Mouse (Mus musculus) embryonic facial prominence, embryonic 15.5 days (tissue): ENCODE measurements around the gene Golt1a. TPM values are rescaled to one million over a fixed set of nuclear protein-coding genes. Genes with fewer than 3 reads are reported as not detected.
"Not testable (repeated sequence)": the region's sequence is repeated elsewhere in the genome, so short reads cannot be mapped to it uniquely, and the experiment has no call there.

Experiments used
- ATAC-seq: fragments of 200-750 bp; cut with Nextera tagmentation; 2 replicates; pipeline ENCODE4 v1.8.0; 2017; ENCODE audit warnings: low read depth, moderate TSS enrichment; ENCODE audit not compliant: insufficient number of reproducible peaks, low FRiP score, low TSS enrichment
- H3K27ac ChIP-seq: fragments of 300-500 bp; sonication (generic); replicated peaks from 2 replicates; pipeline ENCODE4 v1.5.1; 2015; ENCODE audit warnings: mild to moderate bottlenecking, inconsistent platforms
- H3K27me3 ChIP-seq: fragments of 300-500 bp; sonication (generic); 2 replicates; pipeline ENCODE4 v1.6.1; 2015; ENCODE audit warnings: inconsistent platforms
- H3K36me3 ChIP-seq: fragments of 300-500 bp; sonication (generic); 2 replicates; pipeline ENCODE4 v1.6.1; 2015; ENCODE audit warnings: mild to moderate bottlenecking, inconsistent platforms
- H3K4me1 ChIP-seq: fragments of 300-500 bp; sonication (generic); 2 replicates; pipeline ENCODE4 v1.6.1; 2015; ENCODE audit warnings: inconsistent platforms
- H3K4me2 ChIP-seq: fragments of 300-500 bp; sonication (generic); replicated peaks from 2 replicates; pipeline ENCODE4 v1.6.1; 2015; ENCODE audit warnings: mild to moderate bottlenecking, inconsistent platforms
- H3K4me3 ChIP-seq: fragments of 300-500 bp; sonication (generic); replicated peaks from 2 replicates; pipeline ENCODE4 v1.5.1; 2015; ENCODE audit warnings: mild to moderate bottlenecking, inconsistent platforms
- H3K9ac ChIP-seq: fragments of 300-500 bp; sonication (generic); 2 replicates; pipeline ENCODE4 v1.6.1; 2015; ENCODE audit warnings: inconsistent platforms
- H3K9me3 ChIP-seq: fragments of 300-500 bp; sonication (generic); replicated peaks from 2 replicates; pipeline ENCODE4 v1.6.1; 2016; ENCODE audit warnings: inconsistent platforms
- whole genome bisulfite sequencing: fragments of 180-500 bp; shearing (Covaris S2); methylation state at CpG from one replicate; pipeline ENCODE4 v1.1.7; 2015; 5-methylcytosine and 5-hydroxymethylcytosine counted together
- polyA plus RNA-seq: library from polyadenylated mRNA; unstranded; fragments of >200 nt; fragmentation: Nextera tagmentation; extraction: Ambion mirVana; gene quantifications from 2 replicates; pipeline ENCODE4 v1.2.1, GENCODE M21; 2015

Golt1a gene
- polyA plus RNA-seq, 1 experiment from 2014 or later = 0.48 TPM

DNA sequence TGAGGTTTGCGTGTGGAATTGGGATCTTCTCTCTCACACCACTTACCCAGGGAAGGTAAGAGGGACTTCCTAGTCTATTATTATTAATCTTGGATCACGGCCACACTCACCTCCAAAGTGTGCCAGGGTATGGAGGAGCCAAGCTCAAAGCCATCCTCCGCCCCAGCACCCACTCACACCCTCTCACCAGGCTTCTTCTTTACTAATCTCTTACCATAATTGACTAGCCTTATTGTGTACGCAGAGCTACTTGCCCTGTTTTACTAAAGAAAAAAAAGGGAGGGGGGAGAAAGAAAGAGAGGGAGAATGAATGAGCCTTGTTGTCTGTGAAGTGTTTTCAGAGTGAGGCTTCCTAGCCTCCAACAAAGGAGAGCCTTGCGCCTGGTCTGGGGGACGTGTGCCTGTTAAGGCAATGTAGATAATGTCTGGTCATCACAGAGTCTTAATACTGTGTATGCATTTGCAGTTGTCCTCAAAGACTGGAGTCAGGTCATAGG lies 18.7 kb downstream of the Golt1a start:
- Histone ChIP-seq H3K27ac (no peak overlapping the region), H3K36me3 (no peaks in the 10 kb centered on the region), H3K9ac (no peak overlapping the region), H3K27me3 (peaks cover 38% of the 10 kb centered on the region), H3K9me3 (no peaks in the 10 kb centered on the region), H3K4me3 (no peak overlapping the region), H3K4me1 (peaks cover 8% of the 10 kb centered on the region; the same call in 1 of the 2 replicates), H3K4me2 (no peak overlapping the region)
- ATAC-seq = no peak
- 63% methylated on average over 6 of the region's 6 CpGs for WGBS

DNA sequence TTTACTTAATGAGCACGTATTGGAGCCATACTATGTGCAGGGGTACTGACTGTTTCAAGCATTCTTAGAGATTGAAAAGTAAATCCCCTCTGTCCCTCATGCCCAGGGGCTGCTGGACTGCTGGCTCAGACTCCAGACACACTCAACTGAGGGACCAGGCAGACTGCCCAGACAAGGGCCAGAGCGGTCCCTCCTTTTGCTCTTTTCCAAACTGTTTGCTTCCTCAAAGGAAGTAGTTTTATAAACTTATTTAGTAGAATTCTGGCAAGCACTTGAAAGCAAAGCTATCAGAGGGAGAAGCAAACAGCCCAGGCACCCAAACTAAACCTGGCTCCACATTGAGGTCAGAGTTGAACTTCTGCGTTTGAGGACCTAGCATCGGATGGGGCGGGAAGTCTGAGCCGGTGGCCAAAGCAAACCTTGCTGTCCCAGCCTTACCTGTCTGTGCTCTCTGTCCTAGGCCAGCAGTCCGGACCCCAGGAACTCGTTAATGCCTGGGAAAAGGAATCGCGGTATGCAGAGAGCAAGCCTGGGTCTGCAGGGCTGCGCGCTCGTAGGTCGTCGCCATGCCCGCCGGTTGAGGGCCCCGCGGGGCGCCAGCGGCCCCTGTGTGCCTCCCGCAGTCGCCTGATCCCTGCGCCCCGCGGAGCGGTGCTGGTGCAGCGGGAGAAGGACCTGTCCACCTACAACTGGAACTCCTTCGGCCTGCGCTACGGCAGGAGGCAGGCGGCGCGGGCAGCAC lies 19.5 kb downstream of the Golt1a start:
- H3K4me3 ChIP-seq = peak overlapping the region; percentile 22; the same call in 1 of the 2 replicates
- no peak overlapping the region for H3K27ac ChIP-seq
- H3K27me3 ChIP-seq = peaks cover 38% of the 10 kb centered on the region
- ATAC-seq = no peak
- no peak overlapping the region for H3K9ac ChIP-seq
- no peaks in the 10 kb centered on the region for H3K9me3 ChIP-seq
- H3K36me3 ChIP-seq = no peaks in the 10 kb centered on the region
- 6% methylated on average over 34 of the region's 34 CpGs for WGBS
- peak overlapping the region; percentile 51 for H3K4me2 ChIP-seq
- peaks cover 8% of the 10 kb centered on the region; the same call in 1 of the 2 replicates for H3K4me1 ChIP-seq

DNA sequence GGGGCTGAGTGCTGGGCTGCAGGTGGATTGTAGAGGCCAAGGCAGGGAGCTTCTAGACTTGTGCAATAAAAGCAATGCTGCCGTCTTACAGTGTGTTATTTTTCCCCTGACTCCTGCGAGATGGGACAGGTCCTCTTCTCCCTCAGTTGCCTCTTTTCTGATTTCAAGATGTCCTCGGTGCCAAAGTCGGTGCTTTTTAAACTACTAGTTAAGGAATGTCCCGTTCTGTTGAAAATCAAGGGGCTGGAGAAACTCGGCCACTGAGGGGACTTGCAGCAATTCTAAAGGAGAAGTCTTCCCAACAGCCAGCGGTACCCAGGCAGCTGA lies 20.0 kb downstream of the Golt1a start:
- 17% methylated on average over 7 of the region's 7 CpGs for WGBS
- Histone ChIP-seq H3K27me3 (peaks cover 38% of the 10 kb centered on the region), H3K9ac (no peak overlapping the region), H3K9me3 (no peaks in the 10 kb centered on the region), H3K27ac (no peak overlapping the region), H3K4me1 (peaks cover 8% of the 10 kb centered on the region; the same call in 1 of the 2 replicates), H3K4me3 (peak overlapping the region; percentile 22; the same call in 1 of the 2 replicates), H3K36me3 (no peaks in the 10 kb centered on the region), H3K4me2 (peak overlapping the region; percentile 51)
- ATAC-seq = no peak

DNA sequence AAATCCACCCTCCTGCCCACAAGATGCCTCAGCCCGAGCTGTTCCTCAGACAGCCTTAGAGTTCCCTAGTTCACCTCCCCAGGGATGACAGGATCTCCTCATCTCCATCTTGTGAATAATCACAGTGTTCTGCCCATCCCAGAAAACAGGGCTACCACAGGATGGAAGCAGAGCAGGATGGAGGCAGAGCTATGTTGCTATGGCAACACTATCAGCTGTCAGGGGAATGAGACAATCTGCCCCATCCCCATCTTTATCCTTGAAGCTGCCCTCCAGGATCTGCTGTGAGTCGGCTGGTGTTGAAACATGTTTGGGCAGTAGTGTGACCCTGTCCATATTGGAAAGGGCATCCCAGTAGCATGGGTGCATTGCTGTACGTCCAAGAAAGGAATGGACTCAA lies 21.5 kb downstream of the Golt1a start:
- no peak overlapping the region for H3K4me2 ChIP-seq
- no peaks in the 10 kb centered on the region for H3K36me3 ChIP-seq
- WGBS = 64% methylated on average over 3 of the region's 3 CpGs
- H3K4me3 ChIP-seq = no peak overlapping the region
- H3K9me3 ChIP-seq = no peaks in the 10 kb centered on the region
- no peak overlapping the region for H3K27ac ChIP-seq
- peaks cover 38% of the 10 kb centered on the region for H3K27me3 ChIP-seq
- H3K9ac ChIP-seq = no peak overlapping the region
- H3K4me1 ChIP-seq = peaks cover 8% of the 10 kb centered on the region; the same call in 1 of the 2 replicates
- no peak for ATAC-seq

DNA sequence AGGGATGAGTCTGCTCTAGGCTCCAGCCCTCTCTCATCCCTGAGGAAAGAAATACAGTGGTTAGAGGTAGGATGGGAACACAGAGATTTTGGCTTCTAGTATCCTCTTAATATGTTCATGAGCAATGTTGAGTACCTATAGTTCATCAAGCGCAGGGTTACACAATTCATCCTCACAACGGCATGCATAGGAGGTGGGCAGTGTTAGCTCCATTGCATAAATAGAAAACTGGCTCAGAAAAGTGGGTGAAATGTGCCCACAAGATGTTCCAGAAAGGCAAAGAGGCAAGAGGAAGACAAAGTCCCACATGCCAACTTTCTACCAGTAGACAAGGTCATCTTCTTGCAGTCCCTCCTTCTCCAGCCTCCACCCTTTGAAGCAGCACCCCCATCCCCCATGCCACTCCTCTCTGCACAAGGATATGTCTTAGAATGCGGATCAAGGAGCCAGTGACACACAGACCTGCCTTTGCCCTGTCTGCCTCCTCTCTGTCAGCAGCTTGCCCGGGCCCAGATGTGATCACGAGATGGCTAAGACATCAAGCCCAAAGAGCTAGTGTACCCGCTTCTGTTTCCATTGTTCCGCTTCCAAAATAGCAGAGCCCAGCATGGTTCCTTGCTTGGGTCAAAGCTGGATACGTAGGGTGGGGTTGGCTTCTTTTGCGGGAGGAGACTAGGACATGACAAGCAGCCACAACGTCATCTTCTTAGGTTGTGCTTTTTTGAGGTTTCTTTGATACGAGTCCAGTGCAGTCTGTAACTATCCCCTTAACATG lies 23.2 kb downstream of the Golt1a start:
- Histone ChIP-seq H3K27ac (no peak overlapping the region), H3K9me3 (no peaks in the 10 kb centered on the region), H3K36me3 (no peaks in the 10 kb centered on the region), H3K4me3 (no peak overlapping the region), H3K9ac (no peak overlapping the region), H3K4me1 (peaks cover 8% of the 10 kb centered on the region; the same call in 1 of the 2 replicates), H3K4me2 (no peak overlapping the region), H3K27me3 (peaks cover 33% of the 10 kb centered on the region)
- 82% methylated on average over 11 of the region's 11 CpGs for WGBS
- no peak for ATAC-seq

DNA sequence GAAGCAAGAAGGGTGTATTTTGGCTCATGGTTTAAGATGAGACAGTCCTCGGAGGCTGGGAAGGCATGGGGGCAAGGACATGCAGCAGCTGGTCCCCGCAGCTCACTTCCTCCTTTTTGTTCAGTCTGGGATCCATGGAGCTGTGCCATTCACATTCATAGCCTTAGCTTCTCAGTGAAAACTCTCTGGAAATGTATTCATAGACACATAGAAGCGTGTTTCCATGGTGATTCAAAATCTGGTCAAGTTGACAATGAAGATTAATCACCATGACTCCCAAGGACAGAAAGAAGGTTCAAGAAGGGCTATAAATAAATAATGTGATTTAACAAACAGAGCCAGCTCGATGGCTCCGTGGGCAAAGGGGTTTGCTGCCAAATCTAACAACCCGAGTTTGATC lies 24.3 kb downstream of the Golt1a start:
- WGBS = 84% methylated on average over 6 of the region's 6 CpGs
- no peaks in the 10 kb centered on the region for H3K36me3 ChIP-seq
- peaks cover 24% of the 10 kb centered on the region for H3K27me3 ChIP-seq
- H3K4me2 ChIP-seq = no peak overlapping the region
- H3K9me3 ChIP-seq = no peaks in the 10 kb centered on the region
- H3K27ac ChIP-seq = no peak overlapping the region
- H3K9ac ChIP-seq = no peak overlapping the region
- ATAC-seq = no peak
- peaks cover 8% of the 10 kb centered on the region; the same call in 1 of the 2 replicates for H3K4me1 ChIP-seq
- no peak overlapping the region for H3K4me3 ChIP-seq

DNA sequence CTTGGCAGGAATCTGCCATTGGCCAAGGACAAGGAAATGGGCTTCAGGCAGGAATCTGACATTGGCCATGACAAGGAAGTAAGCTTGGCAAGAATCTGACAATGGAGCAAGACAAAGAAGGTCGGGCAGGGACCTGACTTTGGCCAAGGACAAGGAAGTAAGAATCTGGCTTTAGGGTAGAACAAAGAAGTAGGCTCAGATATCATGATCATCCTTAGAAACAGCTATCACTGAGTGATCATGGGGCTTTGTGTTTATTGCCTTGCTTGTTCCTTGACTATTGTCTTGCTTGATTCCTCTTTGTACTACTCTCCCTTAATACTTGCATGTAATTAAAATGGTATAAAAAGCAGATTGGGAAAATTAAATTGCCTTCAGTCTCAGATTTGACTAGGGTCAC lies 30.8 kb downstream of the Golt1a start:
- H3K27me3 ChIP-seq, H3K27ac ChIP-seq, H3K4me2 ChIP-seq, H3K36me3 ChIP-seq, H3K9me3 ChIP-seq, ATAC-seq, H3K9ac ChIP-seq, H3K4me1 ChIP-seq, H3K4me3 ChIP-seq: not testable (repeated sequence)
- WGBS = 57% methylated on average over 1 of the region's 1 CpGs

DNA sequence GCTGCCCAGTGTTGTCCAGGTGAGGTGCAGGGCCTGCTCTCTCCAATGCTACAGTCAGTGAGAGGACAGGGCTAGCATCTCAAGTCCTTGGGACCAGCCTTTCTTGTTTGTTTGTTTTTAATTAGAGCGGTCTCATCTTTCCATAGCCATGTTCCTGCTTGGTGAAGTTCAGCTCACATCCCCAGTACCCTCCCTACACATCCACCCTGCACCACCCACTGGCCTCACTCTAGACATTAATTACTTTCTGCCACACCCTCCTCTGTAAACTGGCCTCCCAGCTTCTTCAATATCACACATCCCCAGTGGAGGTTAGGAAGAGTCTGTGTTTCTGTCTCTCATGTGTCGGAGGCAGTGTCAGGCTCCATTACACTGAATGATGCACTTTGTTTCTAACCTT lies 34.8 kb downstream of the Golt1a start:
- no peak overlapping the region for H3K9ac ChIP-seq
- H3K4me1 ChIP-seq = no peaks in the 10 kb centered on the region
- 80% methylated on average over 2 of the region's 2 CpGs for WGBS
- no peak overlapping the region for H3K27ac ChIP-seq
- H3K4me3 ChIP-seq = no peak overlapping the region
- no peaks in the 10 kb centered on the region for H3K9me3 ChIP-seq
- H3K4me2 ChIP-seq = no peak overlapping the region
- H3K36me3 ChIP-seq = no peaks in the 10 kb centered on the region
- H3K27me3 ChIP-seq = no peaks in the 10 kb centered on the region
- ATAC-seq = no peak

DNA sequence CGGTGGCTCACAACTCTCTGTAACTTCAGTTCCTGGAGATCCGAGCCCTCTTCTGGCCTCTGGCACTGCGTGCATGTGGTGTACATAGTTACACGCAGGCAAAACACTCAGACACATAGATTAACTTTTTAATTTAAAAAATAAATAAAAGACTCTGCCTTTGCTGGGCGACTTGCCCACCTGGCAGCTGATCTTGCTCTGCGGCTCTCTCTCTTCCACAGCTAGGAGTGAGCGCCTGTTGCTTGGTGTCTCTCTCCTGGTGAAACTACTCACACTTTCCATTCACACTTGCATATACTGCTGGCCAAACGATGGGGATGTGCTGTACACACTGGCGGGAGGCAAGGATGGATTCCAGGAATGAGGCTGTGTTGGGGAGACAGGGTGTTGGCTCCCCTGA lies 36.9 kb downstream of the Golt1a start:
- no peak for ATAC-seq
- no peak overlapping the region for H3K9ac ChIP-seq
- no peak overlapping the region for H3K4me2 ChIP-seq
- no peak overlapping the region for H3K4me3 ChIP-seq
- H3K27me3 ChIP-seq = no peaks in the 10 kb centered on the region
- H3K4me1 ChIP-seq = no peaks in the 10 kb centered on the region
- H3K27ac ChIP-seq = no peak overlapping the region
- H3K9me3 ChIP-seq = no peaks in the 10 kb centered on the region
- H3K36me3 ChIP-seq = no peaks in the 10 kb centered on the region
- WGBS = 83% methylated on average over 9 of the region's 9 CpGs

DNA sequence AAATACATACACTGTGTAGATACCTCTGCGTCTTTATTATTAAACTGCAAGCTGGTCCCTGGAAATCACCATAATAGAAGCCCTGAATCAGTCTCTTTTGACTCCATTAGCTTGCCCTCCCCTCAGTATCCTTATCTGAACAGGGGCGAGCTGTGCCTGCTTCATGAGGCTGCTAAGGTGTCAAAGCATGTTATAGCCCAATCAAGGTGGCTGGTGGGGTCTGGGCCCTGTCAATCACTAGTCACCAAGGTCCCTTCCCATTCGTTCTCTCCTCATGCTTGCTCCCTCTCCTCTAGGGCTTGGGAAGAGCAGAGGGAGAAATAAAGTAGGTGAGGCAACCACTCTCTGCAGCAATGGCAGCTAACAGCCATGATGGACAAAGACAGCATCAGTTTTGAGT lies 37.6 kb downstream of the Golt1a start:
- H3K9ac ChIP-seq = no peak overlapping the region
- no peak overlapping the region for H3K27ac ChIP-seq
- H3K4me2 ChIP-seq = no peak overlapping the region
- no peaks in the 10 kb centered on the region for H3K4me1 ChIP-seq
- H3K36me3 ChIP-seq = no peaks in the 10 kb centered on the region
- no peaks in the 10 kb centered on the region for H3K27me3 ChIP-seq
- WGBS = 72% methylated on average over 3 of the region's 3 CpGs
- no peak overlapping the region for H3K4me3 ChIP-seq
- H3K9me3 ChIP-seq = no peaks in the 10 kb centered on the region
- no peak for ATAC-seq

DNA sequence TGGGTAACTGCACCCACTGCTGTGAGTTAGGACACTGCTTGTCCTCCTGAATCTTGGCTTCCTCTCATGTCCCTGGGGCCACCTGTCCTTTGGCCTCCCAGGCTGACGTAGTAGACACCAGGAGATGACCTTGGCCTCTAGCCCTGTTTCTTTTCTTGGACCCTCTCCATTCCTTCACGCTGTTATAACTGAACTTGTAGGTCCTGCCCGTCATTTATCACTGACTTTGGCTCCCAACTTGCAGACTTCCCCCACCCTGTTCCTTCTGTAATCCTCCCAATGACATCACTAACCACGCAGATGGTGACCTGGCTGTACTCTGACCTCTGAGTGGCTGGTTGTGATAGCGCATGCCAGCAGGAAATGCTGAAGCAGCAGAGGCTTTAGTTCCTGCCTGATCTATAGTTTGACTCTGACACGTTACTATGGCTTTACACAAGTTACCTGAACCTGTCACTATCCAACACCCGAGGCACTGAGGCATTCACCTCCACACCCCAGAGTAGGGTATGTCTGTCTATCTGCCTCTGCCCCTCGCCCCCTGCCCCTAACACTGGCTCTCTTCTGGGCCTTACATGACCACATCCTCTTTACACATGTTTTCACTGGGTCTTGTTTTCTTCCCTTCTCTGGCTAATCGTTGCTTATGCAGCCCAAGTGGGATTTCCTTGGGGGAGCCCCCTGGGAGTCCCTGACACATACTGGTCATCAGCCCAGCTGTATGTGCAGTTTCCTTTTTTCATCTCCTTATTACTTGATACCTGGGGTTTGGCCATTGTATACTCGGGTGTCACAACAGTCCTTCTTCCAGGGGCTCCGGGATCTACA lies 38.3 kb downstream of the Golt1a start:
- Histone ChIP-seq H3K9ac (no peak overlapping the region), H3K9me3 (no peaks in the 10 kb centered on the region), H3K27ac (no peak overlapping the region), H3K27me3 (no peaks in the 10 kb centered on the region), H3K4me1 (no peaks in the 10 kb centered on the region), H3K36me3 (no peaks in the 10 kb centered on the region), H3K4me2 (no peak overlapping the region), H3K4me3 (no peak overlapping the region)
- WGBS = 70% methylated on average over 11 of the region's 11 CpGs
- no peak for ATAC-seq
